Mouse (Mus musculus): ENCODE data around the gene Duoxa2. TPM values are rescaled to one million over a fixed set of nuclear protein-coding genes. Genes with fewer than 3 reads are reported as not detected.

Gene Duoxa2
- polyA plus RNA-seq, 1 experiment from 2014 or later = not detected

GRCm38 (mm10) chr2:122294916-122295315, 3.8 kb upstream of the Duoxa2 start:
- H3K27me3 ChIP-seq (ENCODE audit: control insufficient read depth, insufficient read depth, low read length) = peaks cover 35% of the 10 kb centered on the region
- WGBS = 6% methylated on average over 7 of the region's 7 CpGs

GRCm38 (mm10) chr2:122297271-122298095, 1.2 kb upstream of the Duoxa2 start:
- Histone ChIP-seq H3K4me2 (replicated peaks; ENCODE audit: low read depth, low read length) (no peak overlapping the region), H3K36me3 (ENCODE audit: control insufficient read depth, insufficient read depth, low read length) (no peaks in the 10 kb centered on the region), H3K9ac (replicated peaks; ENCODE audit: low read depth, low read length) (no peak overlapping the region), H3K9me3 (ENCODE audit: control insufficient read depth, low read depth, low read length) (no peaks in the 10 kb centered on the region), H3K27me3 (ENCODE audit: control insufficient read depth, insufficient read depth, low read length) (peaks cover 57% of the 10 kb centered on the region), H3K4me3 (ENCODE audit: low read depth, low read length) (peak overlapping the region; percentile 1; the same call in 1 of the 2 replicates), H3K27ac (ENCODE audit: low read length) (no peak overlapping the region), H3K4me1 (ENCODE audit: control insufficient read depth, insufficient read depth, low read length) (peaks cover 15% of the 10 kb centered on the region; the same call in 1 of the 2 replicates)
- ATAC-seq (ENCODE audit: insufficient number of reproducible peaks, insufficient read depth, low FRiP score, low read depth) = no peak
- 2% methylated on average over 35 of the region's 35 CpGs for WGBS

More at GRCm38 (mm10) chr2:122294916-122295315, 3.8 kb upstream of the Duoxa2 start:
- no peaks in the 10 kb centered on the region for H3K36me3 ChIP-seq (ENCODE audit: control insufficient read depth, insufficient read depth, low read length)
- H3K9ac ChIP-seq (replicated peaks; ENCODE audit: low read depth, low read length) = no peak overlapping the region
- no peak overlapping the region for H3K4me3 ChIP-seq (ENCODE audit: low read depth, low read length)
- peaks cover 8% of the 10 kb centered on the region; the same call in 1 of the 2 replicates for H3K4me1 ChIP-seq (ENCODE audit: control insufficient read depth, insufficient read depth, low read length)
- ATAC-seq (ENCODE audit: insufficient number of reproducible peaks, insufficient read depth, low FRiP score, low read depth) = no peak
- H3K9me3 ChIP-seq (ENCODE audit: control insufficient read depth, low read depth, low read length) = no peaks in the 10 kb centered on the region
- no peak overlapping the region for H3K4me2 ChIP-seq (replicated peaks; ENCODE audit: low read depth, low read length)
- H3K27ac ChIP-seq (ENCODE audit: low read length) = no peak overlapping the region

DNA sequence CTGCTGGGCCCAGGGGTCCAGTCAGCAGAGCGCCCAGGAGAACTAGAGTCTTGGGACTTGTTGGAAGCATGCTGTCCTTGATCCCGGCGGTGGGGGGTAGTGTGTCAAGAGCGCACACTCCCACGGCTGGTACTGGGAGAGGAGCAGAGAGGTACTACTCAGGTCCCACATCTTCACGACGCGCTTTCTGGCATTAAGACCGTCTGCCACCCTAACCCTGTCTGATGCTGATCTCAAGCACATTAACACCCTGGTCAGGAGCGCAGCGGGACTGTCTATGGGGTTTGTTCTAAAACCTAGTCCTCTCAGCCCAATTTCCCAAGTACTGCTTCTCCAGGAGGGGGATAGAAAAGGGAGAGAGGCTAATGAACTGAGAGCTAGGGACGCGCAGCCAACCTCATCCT, 602 bp upstream of the Duoxa2 start, which contains the start of gene Duox2:
Gene Duox2 (minus strand): TSS at position 354 of the 404 bp plus-strand sequence.
- Histone ChIP-seq H3K9ac (replicated peaks; ENCODE audit: low read depth, low read length) (no peak within 1 kb of the TSS), H3K27ac (ENCODE audit: low read length) (no peak within 1 kb of the TSS)
- 3% methylated on average over 13 of the region's 13 CpGs for WGBS

DNA sequence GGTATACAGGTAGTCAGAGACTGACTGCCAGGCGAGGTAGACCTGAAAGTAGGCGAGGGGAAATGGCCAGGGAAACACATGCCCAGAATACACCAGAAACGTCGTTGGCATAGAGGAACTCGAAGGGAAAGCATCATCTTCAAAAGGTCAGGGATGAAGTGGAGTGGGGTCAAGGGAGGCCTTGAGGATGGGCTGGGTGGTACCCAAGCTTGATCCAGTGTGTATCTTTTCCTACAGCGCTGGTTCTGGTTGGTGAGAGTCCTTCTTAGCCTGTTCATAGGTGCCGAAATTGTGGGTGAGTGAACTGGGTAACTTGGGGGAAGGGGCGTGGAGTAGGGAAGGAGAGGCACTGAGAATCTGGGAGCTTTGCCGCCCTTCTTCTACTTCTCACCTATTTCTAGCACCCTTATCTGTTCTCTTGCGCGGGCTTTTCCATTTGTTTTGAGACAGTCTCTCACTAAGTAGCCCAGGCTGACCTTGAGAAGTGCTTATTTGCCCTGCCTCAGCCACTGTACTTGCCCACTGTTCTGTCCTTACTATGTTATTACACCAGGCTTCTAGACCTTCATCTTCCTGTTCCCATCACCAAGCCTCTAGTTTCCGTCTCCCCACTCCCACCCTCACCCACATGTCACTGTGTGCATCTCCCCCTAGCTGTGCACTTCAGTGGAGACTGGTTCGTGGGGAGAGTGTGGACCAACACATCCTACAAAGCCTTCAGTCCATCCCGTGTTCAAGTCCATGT, 1.4 kb downstream of the Duoxa2 start:
- Histone ChIP-seq H3K4me1 (ENCODE audit: control insufficient read depth, insufficient read depth, low read length) (peaks cover 15% of the 10 kb centered on the region; the same call in 1 of the 2 replicates), H3K4me3 (ENCODE audit: low read depth, low read length) (no peak overlapping the region), H3K27ac (ENCODE audit: low read length) (no peak overlapping the region), H3K27me3 (ENCODE audit: control insufficient read depth, insufficient read depth, low read length) (peaks cover 68% of the 10 kb centered on the region), H3K9ac (replicated peaks; ENCODE audit: low read depth, low read length) (no peak overlapping the region), H3K9me3 (ENCODE audit: control insufficient read depth, low read depth, low read length) (no peaks in the 10 kb centered on the region), H3K36me3 (ENCODE audit: control insufficient read depth, insufficient read depth, low read length) (no peaks in the 10 kb centered on the region), H3K4me2 (replicated peaks; ENCODE audit: low read depth, low read length) (no peak overlapping the region)
- ATAC-seq (ENCODE audit: insufficient number of reproducible peaks, insufficient read depth, low FRiP score, low read depth) = no peak
- 11% methylated on average over 14 of the region's 14 CpGs for WGBS

More for the DNA sequence above, 602 bp upstream of the Duoxa2 start, which contains the start of gene Duox2:
- peaks cover 63% of the 10 kb centered on the region for H3K27me3 ChIP-seq (ENCODE audit: control insufficient read depth, insufficient read depth, low read length)
- peaks cover 15% of the 10 kb centered on the region; the same call in 1 of the 2 replicates for H3K4me1 ChIP-seq (ENCODE audit: control insufficient read depth, insufficient read depth, low read length)
- peak within 1 kb of the TSS; percentile 14 for H3K4me3 ChIP-seq (ENCODE audit: low read depth, low read length)
- no peak for ATAC-seq (ENCODE audit: insufficient number of reproducible peaks, insufficient read depth, low FRiP score, low read depth)
- H3K36me3 ChIP-seq (ENCODE audit: control insufficient read depth, insufficient read depth, low read length) = no peaks in the 10 kb centered on the region
- H3K4me2 ChIP-seq (replicated peaks; ENCODE audit: low read depth, low read length) = peak within 1 kb of the TSS; percentile 28
- H3K9me3 ChIP-seq (ENCODE audit: control insufficient read depth, low read depth, low read length) = no peaks in the 10 kb centered on the region

DNA sequence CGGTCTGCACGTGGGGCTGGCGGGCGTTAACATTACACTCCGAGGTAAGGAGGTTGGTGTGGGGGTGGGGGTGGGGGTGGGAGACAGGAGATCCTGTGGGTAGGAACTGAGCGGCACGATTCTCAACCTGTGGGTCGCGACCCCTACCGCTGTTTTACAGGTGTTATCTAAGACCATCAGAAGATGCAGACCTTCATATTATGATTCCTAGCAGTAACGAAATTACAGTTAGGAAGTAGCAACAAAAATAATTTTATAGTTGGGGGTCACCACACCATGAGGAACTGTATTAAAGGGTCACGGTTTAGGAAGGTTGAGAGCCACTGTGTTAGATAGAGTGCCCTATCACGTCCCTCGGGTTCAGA, 1.9 kb downstream of the Duoxa2 start:
- Histone ChIP-seq H3K27ac (ENCODE audit: low read length) (no peak overlapping the region), H3K4me1 (ENCODE audit: control insufficient read depth, insufficient read depth, low read length) (peaks cover 15% of the 10 kb centered on the region; the same call in 1 of the 2 replicates), H3K4me3 (ENCODE audit: low read depth, low read length) (no peak overlapping the region), H3K36me3 (ENCODE audit: control insufficient read depth, insufficient read depth, low read length) (no peaks in the 10 kb centered on the region), H3K4me2 (replicated peaks; ENCODE audit: low read depth, low read length) (no peak overlapping the region), H3K9me3 (ENCODE audit: control insufficient read depth, low read depth, low read length) (no peaks in the 10 kb centered on the region), H3K9ac (replicated peaks; ENCODE audit: low read depth, low read length) (no peak overlapping the region), H3K27me3 (ENCODE audit: control insufficient read depth, insufficient read depth, low read length) (peaks cover 65% of the 10 kb centered on the region)
- 8% methylated on average over 14 of the region's 14 CpGs for WGBS
- ATAC-seq (ENCODE audit: insufficient number of reproducible peaks, insufficient read depth, low FRiP score, low read depth) = no peak

DNA sequence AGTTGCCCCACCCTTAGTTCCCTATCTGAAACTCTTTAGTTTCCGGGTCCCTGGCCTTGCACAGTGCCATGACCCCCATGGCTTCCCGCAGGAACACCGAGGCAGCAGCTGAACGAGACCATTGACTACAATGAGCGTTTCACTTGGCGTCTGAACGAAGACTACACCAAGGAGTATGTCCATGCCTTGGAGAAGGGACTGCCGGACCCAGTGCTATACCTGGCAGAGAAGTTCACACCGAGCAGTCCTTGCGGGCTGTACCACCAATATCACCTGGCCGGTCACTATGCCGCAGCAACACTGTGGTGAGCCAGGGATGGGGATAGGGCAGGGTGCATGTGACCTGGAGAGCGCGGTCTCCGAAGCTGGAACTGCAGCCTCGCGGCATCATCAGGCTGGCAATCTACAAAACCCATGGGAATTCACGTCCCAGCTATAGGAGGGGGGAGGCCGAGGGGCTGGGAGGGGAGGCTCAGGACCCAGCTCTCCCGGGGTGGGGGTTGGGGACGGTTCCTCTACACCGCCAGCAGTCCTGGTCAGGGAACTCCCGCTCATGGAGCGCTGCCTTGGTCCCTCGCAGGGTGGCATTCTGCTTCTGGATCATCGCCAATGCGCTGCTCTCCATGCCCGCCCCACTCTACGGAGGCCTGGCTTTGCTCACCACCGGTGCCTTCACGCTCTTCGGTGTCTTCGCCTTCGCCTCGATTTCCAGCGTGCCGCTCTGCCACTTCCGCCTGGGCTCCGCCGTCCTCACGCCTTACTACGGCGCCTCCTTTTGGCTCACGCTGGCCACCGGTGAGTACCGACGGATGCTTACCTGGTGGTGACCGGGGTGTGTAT, 2.6 kb downstream of the Duoxa2 start:
- peak overlapping the region; percentile 24 for H3K4me3 ChIP-seq (ENCODE audit: low read depth, low read length)
- H3K36me3 ChIP-seq (ENCODE audit: control insufficient read depth, insufficient read depth, low read length) = no peaks in the 10 kb centered on the region
- H3K9me3 ChIP-seq (ENCODE audit: control insufficient read depth, low read depth, low read length) = no peaks in the 10 kb centered on the region
- peaks cover 15% of the 10 kb centered on the region; the same call in 1 of the 2 replicates for H3K4me1 ChIP-seq (ENCODE audit: control insufficient read depth, insufficient read depth, low read length)
- no peak overlapping the region for H3K9ac ChIP-seq (replicated peaks; ENCODE audit: low read depth, low read length)
- no peak overlapping the region for H3K27ac ChIP-seq (ENCODE audit: low read length)
- peak overlapping the region; percentile 66 for H3K4me2 ChIP-seq (replicated peaks; ENCODE audit: low read depth, low read length)
- peaks cover 65% of the 10 kb centered on the region for H3K27me3 ChIP-seq (ENCODE audit: control insufficient read depth, insufficient read depth, low read length)
- WGBS = under 1% methylated on average over 48 of the region's 48 CpGs
- ATAC-seq (ENCODE audit: insufficient number of reproducible peaks, insufficient read depth, low FRiP score, low read depth) = no peak

- H3K27ac ChIP-seq (ENCODE audit: low read length) = no peak overlapping the region
- peaks cover 15% of the 10 kb centered on the region; the same call in 1 of the 2 replicates for H3K4me1 ChIP-seq (ENCODE audit: control insufficient read depth, insufficient read depth, low read length)
- ATAC-seq (ENCODE audit: insufficient number of reproducible peaks, insufficient read depth, low FRiP score, low read depth) = no peak
- no peaks in the 10 kb centered on the region for H3K9me3 ChIP-seq (ENCODE audit: control insufficient read depth, low read depth, low read length)
- 10% methylated on average over 23 of the region's 23 CpGs for WGBS
- H3K4me2 ChIP-seq (replicated peaks; ENCODE audit: low read depth, low read length) = peak overlapping the region; percentile 66
- H3K36me3 ChIP-seq (ENCODE audit: control insufficient read depth, insufficient read depth, low read length) = no peaks in the 10 kb centered on the region
- no peak overlapping the region for H3K9ac ChIP-seq (replicated peaks; ENCODE audit: low read depth, low read length)
- H3K4me3 ChIP-seq (ENCODE audit: low read depth, low read length) = peak overlapping the region; percentile 24
- peaks cover 63% of the 10 kb centered on the region for H3K27me3 ChIP-seq (ENCODE audit: control insufficient read depth, insufficient read depth, low read length)
These were observed 3.3 kb downstream of the Duoxa2 start for GRCm38 (mm10) chr2:122301921-122302573.

Data from stomach, embryonic 14.5 days (tissue).